Mouse (Mus musculus) heart, embryonic 10.5 days (tissue): Measurements from ENCODE around the gene Rgs7. TPM values are rescaled to one million over a fixed set of nuclear protein-coding genes. Genes with fewer than 3 reads are reported as not detected.

ENCODE experiments used
- DNase-seq: peaks from one replicate; pipeline ENCODE4 v3.0.0-alpha.2; 2017; ENCODE audit warnings: low spot score
- H3K27ac ChIP-seq: fragments of 300-500 bp; sonication (generic); 2 replicates; pipeline ENCODE4 v1.5.1; 2016; ENCODE audit warnings: mild to moderate bottlenecking
- H3K27me3 ChIP-seq: fragments of 300-500 bp; sonication (generic); 2 replicates; pipeline ENCODE4 v1.6.1; 2016; ENCODE audit warnings: mild to moderate bottlenecking; ENCODE audit not compliant: poor library complexity, insufficient read depth, severe bottlenecking
- H3K36me3 ChIP-seq: fragments of 300-500 bp; sonication (generic); 2 replicates; pipeline ENCODE4 v1.6.1; 2016; ENCODE audit warnings: mild to moderate bottlenecking, moderate library complexity
- H3K4me1 ChIP-seq: fragments of 300-500 bp; sonication (generic); 2 replicates; pipeline ENCODE4 v1.6.1; 2016; ENCODE audit warnings: mild to moderate bottlenecking
- H3K4me3 ChIP-seq: fragments of 300-500 bp; sonication (generic); 2 replicates; pipeline ENCODE4 v1.5.1; 2016; ENCODE audit warnings: mild to moderate bottlenecking, moderate library complexity
- H3K9me3 ChIP-seq: fragments of 300-500 bp; sonication (generic); 2 replicates; pipeline ENCODE4 v1.6.1; 2016; ENCODE audit warnings: mild to moderate bottlenecking, moderate library complexity
- WGBS: fragments of 180-500 bp; shearing (Covaris S2); methylation state at CpG from one replicate; pipeline ENCODE4 v1.1.7; 2016; 5-methylcytosine and 5-hydroxymethylcytosine counted together
- polyA plus RNA-seq: library from polyadenylated mRNA; unstranded; fragments of >200 nt; fragmentation: Nextera tagmentation; extraction: Ambion mirVana; gene quantifications from 2 replicates; pipeline ENCODE4 v1.2.1, GENCODE M21; 2016

The Rgs7 gene
- polyA plus RNA-seq, 1 experiment from 2014 or later = 0.44 TPM

- Histone ChIP-seq H3K36me3 (no peaks in the 10 kb centered on the region), H3K27ac (no peak overlapping the region), H3K27me3 (no peaks in the 10 kb centered on the region), H3K4me3 (no peak overlapping the region), H3K9me3 (no peaks in the 10 kb centered on the region), H3K4me1 (peaks cover 4% of the 10 kb centered on the region; the same call in 1 of the 2 replicates)
- DNase-seq = no peak
- WGBS = 44% methylated on average over 9 of the region's 9 CpGs
Observed at GRCm38 (mm10) chr1:175415728-175416127, 76.6 kb downstream of the Rgs7 start.

- 29% methylated on average over 3 of the region's 3 CpGs for WGBS
- H3K36me3 ChIP-seq = no peaks in the 10 kb centered on the region
- no peak overlapping the region for H3K4me3 ChIP-seq
- no peaks in the 10 kb centered on the region for H3K27me3 ChIP-seq
- H3K27ac ChIP-seq = no peak overlapping the region
- no peaks in the 10 kb centered on the region for H3K9me3 ChIP-seq
- H3K4me1 ChIP-seq = no peaks in the 10 kb centered on the region
- DNase-seq = no peak
Observed at GRCm38 (mm10) chr1:175410399-175410798, 81.9 kb downstream of the Rgs7 start.

GRCm38 (mm10) chr1:175391894-175392293 is 100.4 kb downstream of the Rgs7 start:
- H3K27ac ChIP-seq = no peak overlapping the region
- H3K4me1 ChIP-seq = no peaks in the 10 kb centered on the region
- H3K4me3 ChIP-seq = no peak overlapping the region
- DNase-seq = no peak
- H3K36me3 ChIP-seq = no peaks in the 10 kb centered on the region
- H3K9me3 ChIP-seq = no peaks in the 10 kb centered on the region
- no peaks in the 10 kb centered on the region for H3K27me3 ChIP-seq
- 78% methylated on average over 4 of the region's 4 CpGs for WGBS

GRCm38 (mm10) chr1:175389250-175389649 is 103.0 kb downstream of the Rgs7 start:
- WGBS = 76% methylated on average over 5 of the region's 5 CpGs
- Histone ChIP-seq H3K27me3 (no peaks in the 10 kb centered on the region), H3K4me3 (no peak overlapping the region), H3K4me1 (no peaks in the 10 kb centered on the region), H3K36me3 (no peaks in the 10 kb centered on the region), H3K9me3 (no peaks in the 10 kb centered on the region), H3K27ac (no peak overlapping the region)
- no peak for DNase-seq

- WGBS = 49% methylated on average over 3 of the region's 3 CpGs
- H3K4me1 ChIP-seq = no peaks in the 10 kb centered on the region
- no peak overlapping the region for H3K4me3 ChIP-seq
- DNase-seq = no peak
- H3K36me3 ChIP-seq = no peaks in the 10 kb centered on the region
- H3K27me3 ChIP-seq = no peaks in the 10 kb centered on the region
- no peak overlapping the region for H3K27ac ChIP-seq
- H3K9me3 ChIP-seq = no peaks in the 10 kb centered on the region
Observed at GRCm38 (mm10) chr1:175385581-175386235, 106.6 kb downstream of the Rgs7 start.

GRCm38 (mm10) chr1:175372571-175372970 is 119.7 kb downstream of the Rgs7 start:
- no peaks in the 10 kb centered on the region for H3K4me1 ChIP-seq
- no peaks in the 10 kb centered on the region for H3K27me3 ChIP-seq
- DNase-seq = no peak
- H3K4me3 ChIP-seq = no peak overlapping the region
- H3K27ac ChIP-seq = no peak overlapping the region
- no peaks in the 10 kb centered on the region for H3K36me3 ChIP-seq
- H3K9me3 ChIP-seq = no peaks in the 10 kb centered on the region

- H3K27ac ChIP-seq = no peak overlapping the region
Observed at GRCm38 (mm10) chr1:175368062-175368461, 124.2 kb downstream of the Rgs7 start.

GRCm38 (mm10) chr1:175363606-175364005 is 128.7 kb downstream of the Rgs7 start:
- H3K27me3 ChIP-seq = no peaks in the 10 kb centered on the region
- H3K4me3 ChIP-seq = no peak overlapping the region
- 80% methylated on average over 3 of the region's 3 CpGs for WGBS
- H3K4me1 ChIP-seq = peaks cover 5% of the 10 kb centered on the region; the same call in 1 of the 2 replicates
- H3K27ac ChIP-seq = no peak overlapping the region
- no peak for DNase-seq
- H3K36me3 ChIP-seq = no peaks in the 10 kb centered on the region
- H3K9me3 ChIP-seq = no peaks in the 10 kb centered on the region

More at GRCm38 (mm10) chr1:175368062-175368461, 124.2 kb downstream of the Rgs7 start:
- Histone ChIP-seq H3K9me3 (no peaks in the 10 kb centered on the region), H3K27me3 (no peaks in the 10 kb centered on the region), H3K4me1 (no peaks in the 10 kb centered on the region), H3K36me3 (no peaks in the 10 kb centered on the region), H3K4me3 (no peak overlapping the region)
- 89% methylated on average over 2 of the region's 2 CpGs for WGBS
- no peak for DNase-seq

- Histone ChIP-seq H3K9me3 (no peaks in the 10 kb centered on the region), H3K27ac (no peak overlapping the region), H3K27me3 (no peaks in the 10 kb centered on the region), H3K4me1 (peaks cover 5% of the 10 kb centered on the region; the same call in 1 of the 2 replicates), H3K4me3 (no peak overlapping the region), H3K36me3 (no peaks in the 10 kb centered on the region)
- WGBS = 45% methylated on average over 7 of the region's 7 CpGs
- no peak for DNase-seq
Observed at GRCm38 (mm10) chr1:175359411-175360366, 132.6 kb downstream of the Rgs7 start.

- Histone ChIP-seq H3K9me3 (no peaks in the 10 kb centered on the region), H3K36me3 (no peaks in the 10 kb centered on the region), H3K27ac (no peak overlapping the region), H3K4me3 (no peak overlapping the region), H3K4me1 (no peaks in the 10 kb centered on the region), H3K27me3 (no peaks in the 10 kb centered on the region)
- 76% methylated on average over 4 of the region's 4 CpGs for WGBS
- DNase-seq = no peak
Observed at GRCm38 (mm10) chr1:175352921-175353320, 139.4 kb downstream of the Rgs7 start.

GRCm38 (mm10) chr1:175346162-175346561 is 146.1 kb downstream of the Rgs7 start:
- Histone ChIP-seq H3K4me3 (no peak overlapping the region), H3K9me3 (no peaks in the 10 kb centered on the region), H3K27ac (no peak overlapping the region), H3K36me3 (no peaks in the 10 kb centered on the region), H3K27me3 (no peaks in the 10 kb centered on the region), H3K4me1 (no peaks in the 10 kb centered on the region)
- no peak for DNase-seq
- 88% methylated on average over 1 of the region's 1 CpGs for WGBS

- no peaks in the 10 kb centered on the region for H3K9me3 ChIP-seq
- H3K27me3 ChIP-seq = no peaks in the 10 kb centered on the region
- H3K36me3 ChIP-seq = no peaks in the 10 kb centered on the region
- no peak overlapping the region for H3K4me3 ChIP-seq
- DNase-seq = no peak
- no peak overlapping the region for H3K27ac ChIP-seq
- 65% methylated on average over 4 of the region's 4 CpGs for WGBS
- peaks cover 8% of the 10 kb centered on the region; the same call in 1 of the 2 replicates for H3K4me1 ChIP-seq
Observed at GRCm38 (mm10) chr1:175336191-175336590, 156.1 kb downstream of the Rgs7 start.
